Mouse (Mus musculus) CH12.LX (cell line): ENCODE data around the gene Gja5.

Experiments
- CTCF ChIP-seq, 2 experiments: IDR thresholded peaks in 1 of 2; conservative IDR thresholded peaks in 1 of 2; 2 replicates each; pipeline ENCODE4 v1.5.1; 2011 to 2012; ENCODE audit warnings: low read depth in 2 of 2, low read length in 2 of 2, improper control_type of control experiment in 1 of 2, inconsistent platforms in 1 of 2, mild to moderate bottlenecking in 1 of 2, moderate library complexity in 1 of 2
- ELF1 ChIP-seq: IDR thresholded peaks from 2 replicates; pipeline ENCODE4 v1.6.1; 2014; ENCODE audit warnings: low read depth, mild to moderate bottlenecking, inconsistent platforms, low read length, improper control_type of control experiment
- GABPA ChIP-seq: IDR thresholded peaks from 2 replicates; pipeline ENCODE4 v1.6.1; 2012; ENCODE audit warnings: low read depth, low read length, improper control_type of control experiment, inconsistent platforms; ENCODE audit not compliant: insufficient replicate concordance
- HCFC1 ChIP-seq: IDR thresholded peaks from 2 replicates; pipeline ENCODE4 v1.6.1; 2012; ENCODE audit warnings: low read depth, mild to moderate bottlenecking, inconsistent platforms, low read length, improper control_type of control experiment
- JUND ChIP-seq: conservative IDR thresholded peaks from 2 replicates; pipeline ENCODE4 v1.6.1; 2011; ENCODE audit warnings: low read depth, low read length, improper control_type of control experiment
- MAFK ChIP-seq: IDR thresholded peaks from 2 replicates; pipeline ENCODE4 v1.6.1; 2011; ENCODE audit warnings: low read length, improper control_type of control experiment; ENCODE audit not compliant: insufficient replicate concordance
- MAX ChIP-seq: IDR thresholded peaks from 2 replicates; pipeline ENCODE4 v1.6.1; 2011; ENCODE audit warnings: low read length, improper control_type of control experiment
- MEF2A ChIP-seq: IDR thresholded peaks from 2 replicates; pipeline ENCODE4 v1.6.1; 2014; ENCODE audit warnings: low read depth, mild to moderate bottlenecking, inconsistent platforms, low read length, improper control_type of control experiment, borderline replicate concordance
- NRF1 ChIP-seq: IDR thresholded peaks from 2 replicates; pipeline ENCODE4 v1.6.1; 2014; ENCODE audit warnings: low read depth, mild to moderate bottlenecking, inconsistent platforms, low read length, improper control_type of control experiment, moderate library complexity
- POLR2A ChIP-seq: IDR thresholded peaks from 2 replicates; pipeline ENCODE4 v1.6.1; 2011; ENCODE audit warnings: low read depth, mild to moderate bottlenecking, improper control_type of control experiment, low read length
- POLR2AphosphoS2 ChIP-seq: IDR thresholded peaks from 2 replicates; pipeline ENCODE4 v1.6.1; 2011; ENCODE audit warnings: low read depth, low read length, improper control_type of control experiment
- RAD21 ChIP-seq: IDR thresholded peaks from 2 replicates; pipeline ENCODE4 v1.6.1; 2011; ENCODE audit warnings: low read depth, mild to moderate bottlenecking, low read length, improper control_type of control experiment, moderate library complexity
- USF2 ChIP-seq: conservative IDR thresholded peaks from 2 replicates; pipeline ENCODE4 v1.6.1; 2011; ENCODE audit warnings: low read depth, low read length, improper control_type of control experiment

DNA sequence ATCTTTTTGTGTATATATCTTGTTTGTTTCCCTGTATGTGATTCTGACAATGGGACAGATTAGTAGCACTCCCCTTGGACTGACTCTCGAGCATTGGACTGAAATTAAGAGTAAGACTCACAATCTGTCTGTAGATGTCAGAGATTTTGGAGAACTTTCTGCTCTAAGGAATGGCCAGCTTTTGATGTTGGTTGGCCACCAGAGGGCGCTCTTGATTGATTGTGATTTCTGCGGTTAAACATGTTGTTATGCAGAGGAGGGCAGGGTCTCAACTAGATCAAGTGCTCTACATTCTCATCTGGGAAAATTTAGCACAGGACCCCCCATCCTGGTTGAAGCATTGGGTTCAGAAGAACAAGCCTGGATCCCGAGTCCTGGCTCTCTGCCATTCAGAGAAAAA lies 182.8 kb downstream of the Gja5 start:
- no peak for TF ChIP-seq MAFK
- no peak for TF ChIP-seq USF2
- peak; percentile 35 to 75; a peak in 3 of 4 replicates for TF ChIP-seq CTCF (conservative IDR thresholded peaks at IDR 0.05 in 1 of 2, IDR thresholded peaks at IDR 0.05 in 1 of 2; ENCODE audit: low read depth in 2 of 2, low read length in 2 of 2)
- no peak for TF ChIP-seq GABPA
- TF ChIP-seq POLR2A = no peak
- TF ChIP-seq MAX = no peak
- no peak for TF ChIP-seq POLR2AphosphoS2
- TF ChIP-seq MEF2A = no peak
- TF ChIP-seq JUND = no peak
- TF ChIP-seq RAD21 = peak; percentile 63
- no peak for TF ChIP-seq ELF1
- no peak for TF ChIP-seq NRF1
- TF ChIP-seq HCFC1 = no peak
